Mouse (Mus musculus): ENCODE data around the gene Dnlz.

- TF ChIP-seq POLR2A (IDR thresholded peaks at IDR 0.05; ENCODE audit: control insufficient read depth in 1 of 2, insufficient read depth in 1 of 2, low read depth in 1 of 2, low read length in 2 of 2, poor library complexity in 1 of 2) (no peak), ZKSCAN1 (IDR thresholded peaks at IDR 0.05; ENCODE audit: low read depth, low read length) (no peak), BHLHE40 (IDR thresholded peaks at IDR 0.05; ENCODE audit: borderline replicate concordance, low read depth, low read length) (no peak), UBTF (IDR thresholded peaks at IDR 0.05; ENCODE audit: borderline replicate concordance, insufficient read depth, low read depth, low read length) (no peak), CTCF (IDR thresholded peaks at IDR 0.05 in 2 of 3, conservative IDR thresholded peaks at IDR 0.05 in 1 of 3; ENCODE audit: control insufficient read depth in 1 of 3, insufficient read depth in 1 of 3, low read depth in 2 of 3, low read length in 3 of 3, poor library complexity in 1 of 3, severe bottlenecking in 1 of 3) (no peak), MXI1 (IDR thresholded peaks at IDR 0.05; ENCODE audit: low read depth, low read length) (no peak), E2F4 (IDR thresholded peaks at IDR 0.05; ENCODE audit: borderline replicate concordance, low read depth, low read length) (no peak)
These were observed 39.0 kb upstream of the Dnlz start for GRCm38 (mm10) chr2:26390954-26391353.
